Mouse (Mus musculus) spleen, postnatal 14 days (tissue): ENCODE results near the gene Mfsd2a.

Source experiments
- DNase-seq, 2 experiments: peaks; one replicate each; pipeline ENCODE4 v3.0.0; 2021 to 2022; ENCODE audit warnings: low spot score in 2 of 2

Gene Mfsd2a

DNA sequence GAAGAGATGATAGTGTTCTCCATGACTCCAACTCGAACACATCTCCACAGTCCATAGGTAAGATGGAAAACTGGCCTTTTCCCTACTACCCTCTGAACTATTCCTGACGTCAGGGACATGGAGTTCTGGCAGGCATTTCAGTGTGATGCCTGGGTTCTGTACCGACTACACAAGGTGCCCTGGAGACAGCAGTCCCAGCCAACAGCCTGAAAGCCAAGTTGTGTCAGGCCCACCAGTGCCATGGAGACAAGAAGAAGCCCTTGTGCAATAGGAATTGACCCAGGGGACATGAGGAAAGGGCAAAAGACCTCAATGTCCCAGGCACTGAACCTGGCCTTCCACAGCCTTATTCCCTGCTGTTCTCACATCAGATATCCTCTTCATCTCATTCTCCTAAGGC, 18.8 kb upstream of the Mfsd2a start:
- no peak for DNase-seq

DNA sequence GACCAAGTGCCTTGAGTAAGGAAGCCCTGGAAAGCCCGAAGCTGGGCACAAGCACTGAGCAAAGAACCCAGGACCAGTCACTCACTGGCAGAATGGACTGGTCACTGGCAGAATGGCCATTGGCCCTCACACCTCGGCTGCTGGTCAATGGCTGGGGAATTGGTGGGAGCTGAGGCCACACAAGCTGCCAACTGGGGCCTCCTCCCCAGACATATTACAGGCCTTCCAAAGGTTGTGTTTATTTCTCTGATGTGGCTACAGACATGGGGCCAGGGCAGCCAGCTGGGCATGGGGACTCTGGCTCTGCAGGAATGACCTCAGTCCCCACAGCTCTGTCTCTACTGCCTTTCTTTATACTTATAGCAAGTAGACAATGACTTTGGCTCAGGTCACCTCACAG, 17.9 kb upstream of the Mfsd2a start:
- DNase-seq, result no peak

DNA sequence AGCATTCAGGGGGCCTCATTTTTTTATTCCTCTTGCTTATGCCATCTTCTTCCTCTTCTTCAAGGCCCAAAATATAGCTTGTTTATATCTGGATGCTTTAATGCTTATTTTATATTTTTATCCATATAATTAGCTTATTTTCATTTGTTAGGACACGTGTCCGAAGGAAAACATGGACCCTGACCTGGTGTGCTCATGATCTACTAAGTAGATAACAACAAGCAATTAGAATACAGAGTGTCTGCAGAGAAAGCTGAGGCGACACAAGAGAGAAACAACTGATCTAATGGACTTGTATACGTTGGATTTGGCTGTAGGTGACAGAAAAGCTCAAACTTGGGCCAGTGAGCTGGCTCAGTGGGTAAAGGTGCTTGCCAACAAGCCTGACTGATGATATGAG, 15.9 kb upstream of the Mfsd2a start:
- no peak for DNase-seq

DNA sequence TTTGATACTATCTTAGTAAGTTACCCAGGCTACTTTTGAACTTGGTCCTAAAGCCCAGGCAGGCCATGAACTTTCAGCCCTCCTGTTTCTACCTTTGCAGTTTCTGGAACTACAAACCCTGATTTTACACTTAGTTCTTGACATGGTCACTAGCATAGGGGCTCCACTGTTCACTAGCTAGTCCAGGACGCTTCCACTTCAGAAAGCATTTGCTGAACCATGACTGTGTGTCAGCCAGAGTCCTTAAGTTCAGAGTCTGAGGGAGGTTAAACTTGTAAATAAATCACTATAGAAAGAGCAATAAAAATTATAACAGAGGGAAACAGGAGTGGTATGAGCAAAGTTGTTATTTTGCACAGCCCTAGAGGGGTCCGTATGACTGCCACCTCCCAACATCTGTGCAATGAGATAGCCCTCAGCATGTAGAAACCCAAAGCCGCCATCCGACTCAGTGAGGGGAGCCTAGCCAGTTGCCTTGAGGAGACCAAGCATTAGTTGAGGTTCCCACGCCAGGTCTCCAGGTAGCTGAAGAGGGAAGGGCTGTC, 14.1 kb upstream of the Mfsd2a start:
- DNase-seq, result no peak

DNA sequence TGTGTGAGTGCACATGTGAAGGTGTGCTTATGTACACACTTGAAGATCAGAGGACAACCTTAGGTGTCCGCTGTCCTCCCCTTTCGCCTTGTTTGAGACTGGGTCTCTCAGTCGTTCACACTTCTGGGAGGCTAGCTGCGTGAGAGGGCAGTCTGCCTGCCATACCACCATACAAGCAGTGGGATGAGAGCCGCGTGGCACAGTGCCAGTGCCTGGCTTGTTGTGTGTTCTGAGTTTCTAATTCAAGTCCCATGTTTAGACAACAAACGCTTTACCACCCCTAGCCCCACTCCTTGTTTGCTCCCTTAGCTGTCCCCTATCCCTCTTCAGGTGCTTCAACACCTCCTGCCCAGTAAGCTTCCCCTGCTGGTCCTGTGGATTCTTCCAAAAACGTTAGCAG, 11.1 kb upstream of the Mfsd2a start:
- DNase-seq, result no peak

DNA sequence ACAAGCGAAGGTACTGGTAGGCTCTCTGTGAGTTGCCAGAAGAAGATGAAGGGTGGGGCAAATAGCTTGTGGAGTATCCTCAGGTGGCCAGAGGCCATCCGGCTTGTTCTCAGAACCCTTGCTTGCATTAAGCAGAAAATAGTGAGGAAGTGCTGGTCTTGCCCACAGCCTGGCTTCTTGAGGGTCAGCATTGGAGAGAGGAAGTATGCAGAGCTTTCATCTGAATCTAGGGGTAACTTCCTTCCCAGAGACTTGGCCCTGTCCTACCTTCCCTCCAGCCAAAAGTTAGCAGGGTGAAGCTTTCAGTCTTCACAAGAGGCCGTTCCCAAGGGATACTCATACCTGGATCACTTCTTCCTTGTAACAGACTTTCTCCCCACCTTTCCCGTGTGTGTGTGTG, 10.7 kb upstream of the Mfsd2a start:
- DNase-seq, result no peak

DNA sequence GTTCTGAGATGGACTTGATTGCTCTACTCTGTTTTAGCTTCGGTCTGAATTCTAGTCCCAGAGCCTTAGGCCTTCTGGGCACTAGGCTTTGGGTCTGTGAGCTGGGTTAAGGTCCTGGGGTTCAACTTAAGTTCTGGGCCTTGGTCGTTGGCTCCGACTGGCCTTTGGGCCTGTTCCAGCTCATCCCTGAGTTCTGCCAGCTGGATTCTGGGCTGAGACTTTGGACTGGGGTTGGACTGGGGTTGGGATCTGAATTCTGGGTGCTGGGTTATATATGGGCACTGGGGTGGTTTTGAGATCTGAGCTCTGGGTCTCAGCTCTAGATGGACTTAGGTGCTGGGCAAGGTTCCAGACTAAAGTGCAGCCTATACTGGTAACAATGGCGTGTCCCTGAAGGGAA, 10.2 kb upstream of the Mfsd2a start:
- DNase-seq, result no peak

DNA sequence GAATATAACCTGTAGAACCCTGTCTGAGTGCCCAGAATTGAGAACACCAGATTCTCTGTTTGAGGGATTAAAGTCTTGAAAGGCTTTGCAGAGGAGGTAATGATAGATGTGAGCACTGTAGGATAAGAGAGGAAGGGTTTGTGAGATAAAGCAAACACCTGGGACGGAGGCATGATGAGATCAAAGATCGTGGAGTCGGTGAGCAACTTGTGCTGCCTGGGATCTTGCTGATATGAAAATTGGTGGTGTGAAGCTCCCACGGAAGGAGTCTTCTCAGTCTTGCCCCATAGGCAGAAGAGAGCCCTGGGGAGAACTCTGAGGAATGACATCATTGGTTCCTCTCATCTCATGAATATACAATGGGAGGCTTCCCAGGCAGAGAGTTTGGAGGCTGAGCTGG, 7.1 kb upstream of the Mfsd2a start:
- DNase-seq, result no peak

DNA sequence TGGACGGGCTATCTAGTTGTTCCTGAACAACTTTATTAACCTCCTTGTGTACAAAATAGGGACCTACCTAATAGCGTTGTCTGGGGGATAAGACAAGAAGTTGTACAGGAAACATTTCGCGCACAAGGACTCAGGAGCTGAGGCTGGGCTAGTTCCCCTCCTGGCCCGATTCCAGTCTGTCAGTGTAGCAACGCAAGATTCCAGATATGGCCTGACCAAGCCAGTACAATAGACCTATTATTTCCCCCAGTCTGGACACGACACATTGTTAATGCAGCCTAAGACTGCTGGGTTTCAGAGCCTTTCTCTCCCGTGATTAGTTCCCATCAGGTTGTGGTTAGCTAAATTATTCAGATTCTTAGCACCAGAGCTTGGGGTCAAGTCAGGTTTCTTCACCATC, 1.8 kb upstream of the Mfsd2a start:
- no peak for DNase-seq

DNA sequence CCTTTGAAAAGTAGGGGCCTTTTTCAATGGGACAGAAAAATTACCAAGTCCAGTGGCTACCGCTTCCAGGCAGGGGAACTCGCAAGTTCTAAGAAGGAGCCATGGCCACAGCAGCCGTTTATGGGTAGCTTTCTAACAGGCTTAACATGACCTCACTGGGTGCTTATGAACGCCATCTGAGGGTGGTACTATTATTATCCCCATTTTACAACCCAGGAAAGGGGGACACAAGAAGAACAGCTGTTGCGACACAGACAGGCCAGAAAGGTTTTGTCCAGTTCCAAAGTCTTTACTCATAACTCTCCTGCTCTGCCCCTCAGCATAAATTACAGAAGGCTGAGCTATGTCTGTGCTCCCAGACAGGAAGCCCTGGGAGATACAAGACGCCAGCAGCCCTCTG, 601 bp upstream of the Mfsd2a start:
- no peak for DNase-seq

DNA sequence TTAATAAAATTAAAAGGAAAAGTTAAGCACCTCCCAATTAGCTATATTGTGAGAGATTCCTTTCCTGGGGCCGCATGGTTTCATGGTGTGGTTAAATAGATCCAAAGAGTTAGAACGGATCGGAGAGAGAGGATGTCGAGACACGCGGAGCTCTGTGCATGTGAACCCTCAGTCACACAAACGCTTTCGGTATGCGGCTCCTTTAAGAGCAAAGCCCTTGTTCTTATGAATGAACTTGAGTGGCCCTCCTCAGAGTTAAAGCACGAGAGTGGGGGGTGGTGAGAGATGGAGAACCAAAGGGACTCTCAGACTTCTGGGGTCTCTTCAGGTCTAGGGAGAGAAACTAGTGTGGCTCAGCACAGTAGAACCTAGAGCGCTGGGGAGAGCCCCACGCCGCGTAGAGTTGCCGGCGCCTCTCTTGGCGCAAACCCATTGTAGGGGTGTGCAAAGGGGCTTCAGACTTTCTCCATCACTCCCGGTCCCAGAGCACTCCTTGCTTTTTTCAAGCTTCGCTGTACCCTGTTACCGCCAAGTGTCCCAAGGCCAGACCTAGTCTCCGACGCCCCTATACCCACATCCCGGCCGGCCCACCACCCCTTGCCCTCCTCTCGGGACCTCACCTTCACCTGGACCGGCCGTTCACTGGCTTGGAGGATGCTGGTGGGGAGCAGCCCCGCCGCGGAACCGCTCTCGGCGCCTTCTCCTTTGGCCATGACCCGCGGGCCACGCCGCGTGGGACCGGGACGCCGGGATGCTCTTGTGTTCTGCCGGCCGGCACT, 478 bp downstream of the Mfsd2a start:
- no peak for DNase-seq

DNA sequence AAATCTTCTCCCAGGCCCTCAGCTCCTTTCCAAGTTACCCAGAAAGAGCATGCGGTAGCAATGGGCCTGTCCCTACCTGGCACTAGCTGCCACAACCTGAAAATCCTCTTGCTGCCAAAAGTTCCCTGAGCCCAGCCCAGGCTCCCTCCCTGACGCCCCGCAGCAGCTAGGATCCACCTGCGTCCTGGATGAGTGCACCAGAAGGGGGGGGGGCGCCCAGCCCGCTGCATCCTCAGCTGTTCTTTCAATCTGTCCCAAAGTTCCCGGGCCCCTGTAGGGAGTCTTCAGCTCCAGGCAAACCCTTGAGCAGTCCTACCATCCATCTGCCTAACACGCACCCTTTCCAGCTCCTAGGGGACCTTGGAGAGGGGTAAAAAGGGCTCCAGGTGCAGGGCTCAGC, 1.2 kb downstream of the Mfsd2a start:
- DNase-seq, result no peak

DNA sequence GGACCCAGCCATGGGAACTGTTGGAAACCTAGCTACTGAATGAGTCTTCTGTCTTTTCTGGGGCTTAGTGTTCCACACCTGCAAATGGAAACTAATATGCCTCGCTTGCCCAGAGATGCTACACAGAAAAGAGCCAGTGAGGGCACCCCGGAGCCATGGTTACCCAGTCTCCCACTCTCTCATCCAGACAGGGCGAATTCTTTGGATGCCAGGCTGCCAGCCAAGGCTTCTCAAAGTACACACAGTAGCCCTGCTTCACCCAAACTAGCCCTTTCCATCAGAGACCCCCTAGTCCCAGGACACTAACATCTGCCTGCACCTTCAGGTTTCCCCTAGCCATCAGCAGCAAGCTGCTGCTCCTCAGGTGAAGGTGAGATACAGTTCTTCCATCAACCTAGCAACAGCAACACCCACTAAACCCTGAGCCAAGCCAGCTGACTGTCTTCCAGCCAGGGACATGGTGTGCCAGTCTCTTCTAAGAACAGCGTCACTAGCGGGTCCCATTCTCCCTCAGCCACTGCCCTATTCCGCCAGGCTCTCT, 2.4 kb downstream of the Mfsd2a start:
- no peak for DNase-seq

DNA sequence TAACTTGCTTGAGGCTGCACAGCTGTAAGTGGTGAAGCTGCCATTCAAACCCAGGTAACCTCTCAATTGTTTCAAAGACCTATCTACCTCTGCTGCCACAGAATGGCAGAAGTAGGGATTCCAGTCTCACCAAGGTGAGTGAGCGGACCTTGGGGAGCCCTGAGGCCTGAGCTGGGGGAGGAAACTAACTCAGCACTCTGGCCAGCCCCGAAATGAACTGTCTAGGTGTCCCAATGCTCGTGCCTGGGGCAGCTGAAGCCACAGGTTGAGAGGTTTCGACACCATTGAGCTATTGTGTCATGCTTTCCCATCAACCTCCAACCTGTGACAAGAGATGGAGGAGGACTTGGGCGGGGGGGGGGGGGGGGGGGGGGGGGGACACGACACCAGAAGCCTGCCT, 4.7 kb downstream of the Mfsd2a start:
- no peak for DNase-seq

DNA sequence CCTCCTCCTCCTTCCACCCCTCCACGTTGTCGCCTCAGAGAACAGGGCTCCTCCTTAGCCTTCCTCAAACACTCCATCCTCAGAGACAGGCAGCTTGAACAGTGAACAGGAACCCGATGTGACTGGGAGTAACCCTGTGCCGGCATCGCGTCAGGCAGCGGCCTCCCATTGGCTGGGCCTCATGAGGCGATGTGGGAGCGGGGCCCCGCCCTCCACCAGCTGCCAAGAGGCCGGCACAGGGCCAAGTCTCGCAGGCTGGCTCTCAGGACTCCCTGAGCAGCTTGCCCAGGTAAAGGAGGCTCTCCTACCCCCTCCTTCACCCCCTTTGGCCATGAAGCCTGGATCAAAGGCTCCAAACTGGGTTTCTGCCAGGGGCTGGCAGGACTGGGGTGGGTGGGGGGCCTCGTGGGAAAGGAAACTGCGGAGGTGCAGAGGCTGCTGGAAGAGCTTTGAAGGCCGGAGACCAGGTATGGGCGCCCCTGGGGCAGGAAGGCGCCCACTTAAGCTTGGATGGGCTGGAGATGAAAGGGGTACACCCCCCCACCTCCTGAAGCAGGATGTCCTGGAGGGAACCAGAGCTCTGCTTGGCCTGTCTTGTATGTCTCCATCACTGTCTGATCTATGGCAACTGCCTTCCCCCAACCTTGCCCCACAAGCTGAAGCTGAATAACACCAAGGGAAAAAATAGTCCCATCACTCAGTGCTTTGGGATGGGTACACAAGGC, 5.4 kb downstream of the Mfsd2a start:
- DNase-seq, result peak; percentile 55 to 62

DNA sequence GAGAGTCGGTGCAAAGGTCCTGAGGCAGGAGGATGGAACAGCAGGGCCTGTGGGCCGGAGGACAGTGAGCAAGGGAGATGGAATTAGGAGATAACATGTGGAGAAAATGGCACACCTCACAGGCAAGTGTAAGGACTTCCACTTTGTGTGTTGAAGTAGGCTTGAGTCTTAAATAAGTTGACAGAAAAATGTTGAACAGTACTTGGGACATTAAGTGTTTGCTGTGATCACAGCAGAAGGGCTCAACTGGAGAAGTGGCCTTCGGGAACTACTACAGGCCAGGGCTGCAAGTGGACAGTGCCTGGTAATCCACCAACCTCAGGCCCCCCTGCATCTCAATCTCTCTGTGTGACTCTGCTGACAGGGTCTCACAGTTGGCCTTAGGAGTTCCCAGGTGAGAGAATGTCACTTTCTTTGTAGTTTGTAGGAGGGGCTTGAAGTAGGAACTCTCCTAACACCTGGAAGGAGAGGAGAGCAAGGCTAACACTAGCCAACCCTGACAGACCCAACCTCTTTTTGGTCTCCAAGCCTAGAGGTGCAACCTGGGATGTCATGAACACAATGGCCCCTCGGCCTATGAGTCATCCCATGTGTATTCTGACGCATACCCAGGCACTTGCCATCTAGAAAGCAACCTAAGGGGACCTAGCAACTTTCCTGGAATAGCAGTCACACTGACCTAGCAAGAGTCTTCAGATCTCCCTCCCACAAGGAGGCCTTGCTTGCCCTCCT, 6.1 kb downstream of the Mfsd2a start:
- DNase-seq, result no peak

DNA sequence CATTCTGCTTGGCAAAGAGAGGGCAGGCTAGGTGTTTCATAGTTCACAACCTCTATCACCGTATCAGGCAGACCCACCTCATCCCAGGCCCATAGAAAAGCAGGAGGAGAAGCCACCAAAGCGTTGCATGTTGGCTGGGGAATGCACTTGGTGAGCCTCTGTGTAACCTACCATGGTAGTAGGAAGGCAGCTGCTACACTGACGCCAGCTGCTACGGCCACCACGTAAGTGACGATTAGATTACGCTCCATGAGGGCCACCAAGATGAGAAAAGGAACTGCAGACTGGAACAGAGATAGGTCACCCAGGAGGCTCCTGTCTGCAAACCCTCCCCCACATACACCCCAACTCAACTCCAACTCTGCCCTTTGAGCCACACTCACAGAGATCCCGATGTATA, 11.9 kb downstream of the Mfsd2a start:
- no peak for DNase-seq

DNA sequence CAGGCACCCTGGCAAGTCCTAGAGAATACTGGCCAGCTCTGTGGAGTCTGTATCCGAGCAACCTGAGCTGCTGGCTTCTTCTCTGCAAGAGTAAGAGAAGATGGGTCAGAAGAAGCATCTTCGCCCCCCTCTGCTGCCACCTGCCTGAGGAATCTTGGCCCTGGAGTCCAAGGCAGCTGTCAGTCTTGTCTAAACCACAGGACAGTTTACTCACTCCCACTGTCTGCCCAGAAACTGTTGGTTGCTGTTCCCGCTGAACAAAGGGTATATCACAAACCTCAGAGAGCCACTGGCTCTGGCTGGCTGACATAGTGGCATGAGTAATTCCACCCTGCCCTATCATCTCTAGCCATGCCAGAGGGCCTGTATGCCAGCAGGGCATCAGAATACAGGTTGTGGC, 13.8 kb downstream of the Mfsd2a start:
- no peak for DNase-seq

DNA sequence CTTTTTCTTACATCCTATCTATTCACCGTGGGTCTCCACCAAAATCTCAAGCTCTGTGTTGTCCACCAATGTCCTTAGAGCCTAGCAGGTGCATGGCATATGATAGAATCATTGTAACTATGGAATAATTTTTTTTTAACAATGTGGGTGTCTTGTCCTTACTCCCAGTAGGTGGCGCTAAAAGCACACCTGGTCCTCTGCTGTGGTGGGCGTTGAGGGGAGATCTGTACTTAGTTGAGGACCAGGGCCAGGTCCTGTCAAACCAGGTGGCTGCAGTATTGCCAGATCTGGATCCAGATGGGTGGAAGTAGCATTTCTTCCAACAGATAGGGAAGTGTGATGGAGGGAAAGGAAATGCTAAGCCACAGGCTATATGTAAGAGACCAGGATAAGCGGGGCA, 16.6 kb downstream of the Mfsd2a start:
- no peak for DNase-seq

DNA sequence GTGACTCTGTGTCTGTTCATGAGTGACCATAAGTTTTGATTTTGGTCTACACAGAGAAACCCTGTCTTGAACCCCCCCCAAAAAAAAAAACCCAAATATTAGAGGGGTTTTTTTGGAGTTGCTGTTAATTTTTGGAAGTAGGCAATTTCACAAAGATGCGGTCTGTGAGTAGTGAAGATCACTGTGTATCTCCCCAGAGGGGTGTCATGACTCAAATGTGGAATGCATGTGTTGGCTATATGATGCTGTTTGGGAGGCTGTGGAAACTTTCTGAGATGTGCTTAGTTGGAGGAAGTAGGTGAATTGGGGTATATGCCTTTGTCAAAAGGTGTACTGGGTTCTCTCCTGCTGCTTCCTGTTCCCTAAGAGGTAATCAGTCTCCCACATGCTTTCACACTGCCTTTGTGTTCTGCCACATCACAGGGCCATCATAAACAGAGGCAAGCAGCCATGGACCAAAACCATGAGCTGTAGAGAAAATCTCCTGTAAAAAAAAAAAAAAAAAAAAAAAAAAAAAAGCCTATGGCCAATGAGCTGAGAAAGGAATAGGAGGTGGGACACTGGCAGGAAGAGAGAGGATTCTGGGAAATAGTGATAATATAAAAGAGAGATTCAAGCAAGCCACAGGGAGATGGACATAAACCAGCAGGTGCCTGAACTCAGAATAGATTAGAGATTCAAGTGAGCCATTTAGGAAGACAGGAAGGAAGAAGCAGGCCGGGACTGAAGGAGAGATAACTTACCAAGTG, 21.8 kb downstream of the Mfsd2a start:
- no peak for DNase-seq

DNA sequence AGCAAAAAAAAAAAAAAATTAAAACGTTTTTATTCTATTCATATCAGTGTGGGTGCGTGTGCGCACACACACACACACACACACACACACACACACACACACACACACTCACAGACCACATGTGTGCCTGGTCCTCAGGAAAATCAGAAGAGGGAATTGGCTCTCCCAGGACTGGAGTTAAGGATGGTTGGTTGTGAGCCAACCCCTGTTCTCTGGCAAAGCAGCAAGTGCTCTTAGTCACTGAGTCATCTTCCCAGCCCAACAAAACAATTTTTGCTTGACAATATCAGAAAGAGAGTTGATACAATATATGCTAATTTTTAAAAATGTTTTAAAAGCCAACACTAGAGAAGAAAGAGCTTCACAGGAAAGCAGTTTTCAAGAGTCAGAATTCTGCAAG, 23.5 kb downstream of the Mfsd2a start:
- DNase-seq, result no peak
